Mouse (Mus musculus) embryo, embryonic 11 days (tissue): ENCODE results near the gene Evpl.
A peak's percentile ranks its signal among the peaks of the same experiment; 100 is the strongest.
"Not testable (repeated sequence)": the region's sequence is repeated elsewhere in the genome, so short reads cannot be mapped to it uniquely, and the experiment has no call there.

ENCODE experiments used
- DNase-seq: peaks from one replicate; pipeline ENCODE4 v3.0.0-alpha.2; 2015

Gene Evpl

DNA sequence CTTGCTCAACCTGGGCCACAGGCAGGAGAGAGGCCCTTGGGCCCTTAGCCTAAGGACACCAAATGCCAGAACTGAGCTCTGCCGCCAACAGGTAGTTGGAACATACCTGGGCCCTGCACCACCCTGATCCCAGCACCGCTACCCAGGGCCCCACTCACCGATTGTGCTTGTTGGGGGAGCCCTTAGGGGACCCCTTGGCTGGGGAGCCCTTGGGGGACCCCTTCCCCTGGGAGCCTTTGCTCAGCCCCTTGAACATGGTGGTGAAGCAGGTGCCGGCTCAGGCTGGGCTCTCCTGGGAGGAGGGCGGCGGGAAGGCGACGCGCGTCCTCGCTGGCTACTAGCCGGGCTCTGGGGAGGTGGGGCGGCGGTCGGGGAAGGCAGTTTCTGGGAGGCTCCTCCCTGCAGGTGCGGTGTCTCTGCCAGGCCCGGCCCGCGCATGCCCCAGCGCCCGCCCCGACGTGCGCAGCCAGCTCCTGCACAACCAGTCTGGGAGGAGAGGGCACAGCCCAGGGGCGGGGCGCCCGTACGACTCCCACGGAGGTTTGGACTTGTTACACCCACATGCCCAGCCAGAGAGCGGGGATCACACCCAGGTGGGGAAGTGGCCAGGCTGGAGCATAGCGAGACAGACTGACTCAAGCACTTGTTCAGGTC is at the start of gene Evpl:
Evpl (minus strand) TSS at position 336 of the 654 bp plus-strand sequence.
- DNase-seq = no peak

GRCm38 (mm10) chr11:116287351-116287750 is 49.5 kb upstream of the Evpl start:
- DNase-seq = no peak

DNA sequence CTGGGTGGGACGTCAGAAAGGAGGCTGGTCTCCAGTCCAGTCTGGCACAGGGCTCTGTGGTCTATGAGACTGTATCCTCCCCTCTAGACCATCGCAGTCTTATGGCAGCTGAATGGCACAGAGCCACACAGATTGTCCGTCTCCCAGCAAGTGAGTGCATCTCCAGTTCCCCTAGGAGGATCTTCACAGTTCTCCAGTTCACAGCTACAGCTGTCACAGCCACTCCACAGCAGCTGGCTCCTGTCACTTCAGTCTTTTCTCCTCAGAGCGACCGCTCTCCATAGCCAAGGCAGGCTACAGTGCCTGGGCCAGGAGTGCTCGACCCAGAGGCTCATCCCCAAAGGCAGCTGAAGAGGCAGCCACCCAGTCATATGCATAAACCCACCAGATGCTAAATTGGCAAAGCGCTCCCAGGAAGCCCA is 47.9 kb upstream of the Evpl start:
- DNase-seq = no peak

DNA sequence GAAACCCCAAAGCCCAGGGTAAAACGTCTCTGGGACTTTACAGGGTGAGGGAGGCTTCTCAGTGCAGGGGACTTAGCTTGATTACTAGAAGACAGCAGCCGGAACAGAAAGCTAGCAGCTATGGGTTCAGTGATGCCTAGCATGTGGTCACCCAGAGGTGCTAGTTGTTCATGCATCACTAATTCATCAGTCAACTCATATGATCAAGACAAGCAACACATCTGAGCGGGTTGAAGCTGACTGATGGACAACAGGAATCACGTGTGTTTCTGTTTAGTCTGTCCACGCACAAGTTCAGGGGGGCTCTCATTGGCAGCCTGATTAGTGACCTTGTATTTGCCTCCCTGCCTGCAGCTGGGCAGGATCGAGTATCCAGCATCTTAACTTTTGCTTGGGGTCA is 46.1 kb upstream of the Evpl start:
- DNase-seq = no peak

GRCm38 (mm10) chr11:116282912-116283521 is 45.1 kb upstream of the Evpl start:
- DNase-seq = no peak

DNA sequence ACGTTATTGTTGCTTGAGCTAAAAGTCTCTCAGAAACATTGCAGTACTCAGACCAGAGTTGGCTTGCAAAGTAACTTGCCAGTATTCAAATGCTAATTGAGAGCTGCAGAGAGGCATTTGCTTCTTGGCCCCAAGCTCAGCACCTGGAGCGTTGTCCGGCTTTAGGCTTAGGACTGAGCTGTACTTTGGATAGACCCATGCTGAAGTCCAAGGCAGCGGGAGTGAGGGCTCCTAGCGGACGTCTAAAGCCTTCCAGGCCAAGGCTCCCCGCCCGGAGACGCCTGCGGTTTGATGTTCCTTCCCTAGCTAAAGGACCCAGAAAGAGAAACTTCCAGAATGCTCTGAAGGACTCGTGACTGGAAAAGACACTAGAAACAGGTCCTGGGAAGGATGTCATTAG is 44.2 kb upstream of the Evpl start:
- DNase-seq = peak; percentile 57

DNA sequence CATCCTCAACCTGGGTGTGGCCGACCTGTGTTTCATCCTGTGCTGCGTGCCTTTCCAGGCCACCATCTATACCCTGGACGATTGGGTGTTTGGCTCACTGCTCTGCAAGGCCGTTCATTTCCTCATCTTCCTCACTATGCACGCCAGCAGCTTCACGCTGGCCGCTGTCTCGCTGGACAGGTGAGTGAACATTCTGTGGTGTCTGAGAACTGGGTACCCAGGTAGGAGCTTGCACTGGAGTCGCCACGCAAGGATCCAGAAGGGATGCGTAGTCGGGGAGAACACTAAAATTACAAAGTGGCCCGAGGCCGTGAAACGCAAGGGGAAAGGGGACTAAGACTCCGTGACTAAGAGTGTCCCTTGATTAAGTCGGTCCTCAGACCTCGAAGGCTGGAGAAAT is 43.8 kb upstream of the Evpl start:
- no peak for DNase-seq

- DNase-seq = peak; percentile 45
Measured at GRCm38 (mm10) chr11:116280751-116281663, 43.1 kb upstream of the Evpl start, which contains the start of gene Galr2. Gene Galr2, plus strand, starts transcription at chr11:116280939.

GRCm38 (mm10) chr11:116277184-116277583 is 39.3 kb upstream of the Evpl start:
- not testable (repeated sequence) for DNase-seq

GRCm38 (mm10) chr11:116274045-116274666 is 36.3 kb upstream of the Evpl start, which contains the start of gene Srp68:
Gene Srp68, minus strand, starts transcription at chr11:116274217.
- DNase-seq = peak; percentile 97

DNA sequence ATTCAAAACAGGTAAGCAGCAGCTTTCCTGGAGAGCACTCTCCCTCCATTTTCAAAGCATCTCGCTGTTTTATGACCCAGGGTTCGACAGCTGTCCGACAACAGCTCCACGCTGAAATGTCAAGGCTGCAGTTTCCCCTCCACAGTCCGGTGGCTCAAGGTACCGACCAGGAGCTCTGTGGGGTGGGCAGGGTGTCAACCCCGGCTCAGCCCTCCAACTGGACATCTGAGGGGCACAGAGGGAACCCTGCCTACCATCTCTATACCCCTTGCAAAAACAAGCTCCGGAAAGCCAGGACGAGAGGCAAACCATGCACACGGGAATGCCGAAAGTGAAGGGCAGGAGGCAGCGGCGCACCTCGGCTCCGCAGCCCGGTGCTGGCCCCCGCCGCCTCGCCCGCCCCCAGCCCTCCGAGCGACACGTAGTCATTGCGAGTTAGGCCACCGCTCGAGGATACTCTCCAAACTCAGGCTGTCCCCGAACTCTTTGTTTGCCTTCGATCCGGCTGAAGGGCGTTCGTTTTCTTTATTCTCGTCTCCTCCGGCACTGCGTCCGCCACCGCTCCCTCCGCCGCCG is 35.7 kb upstream of the Evpl start:
- no peak for DNase-seq

- no peak for DNase-seq
Measured at GRCm38 (mm10) chr11:116272589-116273468, 35.0 kb upstream of the Evpl start.

GRCm38 (mm10) chr11:116269560-116269959 is 31.7 kb upstream of the Evpl start:
- no peak for DNase-seq

DNA sequence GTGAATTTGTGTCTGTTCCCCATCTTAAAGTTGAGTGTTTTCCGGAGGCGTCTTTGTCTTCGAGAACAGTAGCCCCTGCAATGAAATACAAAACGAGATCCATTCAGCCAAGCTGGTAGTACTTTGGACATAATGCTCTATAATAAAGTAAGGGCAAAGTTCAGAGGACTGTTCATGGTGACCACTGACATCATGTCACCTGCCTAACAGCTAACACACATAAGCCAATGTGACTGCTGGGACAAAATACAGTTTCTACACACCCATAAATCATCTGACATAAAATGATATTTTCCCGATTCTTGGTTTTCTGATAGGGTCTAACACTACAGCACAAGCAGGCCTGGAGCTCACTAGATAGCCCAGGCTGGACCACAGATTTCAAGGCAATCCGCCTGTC is 30.4 kb upstream of the Evpl start:
- DNase-seq = no peak

DNA sequence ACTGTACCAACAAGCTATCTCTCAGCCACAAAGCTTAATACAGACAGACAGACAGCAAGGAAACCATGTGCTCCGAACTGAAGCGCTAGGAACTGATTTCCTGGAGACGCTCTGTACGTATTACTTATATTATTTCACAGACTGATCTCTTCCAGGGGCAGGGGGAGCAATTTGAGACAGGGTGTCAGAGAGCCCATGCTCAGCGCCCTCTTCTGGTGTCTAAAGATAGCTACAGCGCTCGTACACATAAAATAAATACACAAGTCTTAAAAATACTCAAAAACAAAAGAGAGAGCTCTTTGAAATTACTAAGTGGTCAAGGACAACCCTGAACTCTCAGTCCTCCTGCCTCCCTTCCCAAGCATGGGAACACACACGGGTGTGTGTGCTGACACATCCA is 29.8 kb upstream of the Evpl start:
- DNase-seq = peak; percentile 23

DNA sequence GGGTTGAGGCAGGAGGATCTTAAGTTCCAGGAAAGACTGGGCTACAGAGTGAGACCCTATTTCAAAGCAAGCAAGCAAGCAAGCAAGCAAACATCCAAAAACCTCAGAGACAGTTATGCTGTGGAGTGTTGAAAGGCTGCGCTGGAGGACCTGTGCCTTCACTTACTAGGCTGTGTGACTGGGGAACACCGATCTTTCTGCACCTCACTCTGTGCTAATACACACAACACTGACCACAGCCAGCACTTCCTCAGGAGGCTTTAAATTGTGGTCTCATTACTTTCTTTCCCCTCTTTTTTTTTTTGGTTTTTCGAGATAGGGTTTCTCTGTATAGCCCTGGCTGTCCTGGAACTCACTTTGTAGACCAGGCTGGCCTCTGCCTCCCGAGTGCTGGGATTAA is 28.0 kb upstream of the Evpl start:
- no peak for DNase-seq

DNA sequence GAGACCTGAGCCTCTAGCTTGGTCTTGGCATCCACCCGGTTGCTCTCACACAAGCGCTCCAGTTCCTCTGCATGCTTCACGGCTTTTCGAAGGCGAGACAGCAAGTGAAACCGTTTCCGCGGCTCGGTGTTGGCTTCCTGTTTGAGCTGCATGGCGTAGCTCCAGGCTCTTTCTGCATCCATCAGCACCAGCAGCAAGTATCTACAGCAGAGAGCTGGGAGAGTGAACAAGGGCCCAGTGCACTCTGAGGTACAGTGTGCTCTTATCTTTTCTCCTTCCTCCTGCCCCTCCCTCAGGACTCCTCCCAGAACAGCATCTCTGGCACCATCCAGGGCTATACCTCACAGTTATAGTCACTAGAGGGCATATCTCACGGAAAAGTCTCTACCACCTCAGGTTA is 27.5 kb upstream of the Evpl start:
- no peak for DNase-seq

DNA sequence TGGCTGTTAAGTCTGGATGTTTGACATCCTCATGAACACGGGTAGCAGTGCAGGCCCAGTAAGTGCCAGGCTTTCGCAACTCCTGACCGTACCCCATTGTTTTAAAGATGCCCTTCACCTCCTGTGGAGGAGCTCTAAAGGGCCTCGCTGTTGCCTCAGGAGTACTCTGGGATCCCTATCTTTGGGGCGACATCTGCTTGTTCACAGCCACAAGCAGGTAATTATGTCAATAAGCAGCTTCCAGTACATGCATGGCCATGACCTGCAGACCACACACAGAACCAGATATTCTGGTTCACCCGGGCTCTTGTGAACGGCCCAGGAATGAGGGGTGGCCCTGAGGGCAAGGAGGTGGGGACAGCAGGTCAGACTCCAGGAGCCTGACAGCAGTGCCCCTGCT is 22.4 kb upstream of the Evpl start:
- DNase-seq = no peak

GRCm38 (mm10) chr11:116259461-116259860 is 21.6 kb upstream of the Evpl start:
- DNase-seq = no peak

GRCm38 (mm10) chr11:116255982-116256675 is 18.3 kb upstream of the Evpl start:
- no peak for DNase-seq
